Mouse (Mus musculus): ENCODE measurements at regions not wholly inside any gene's neighbourhood (a gene's known extent, or its start where the extent isn't known, plus 50 kb on each side); places are given as distances from the start of the nearest gene placed in this dataset.

DNA sequence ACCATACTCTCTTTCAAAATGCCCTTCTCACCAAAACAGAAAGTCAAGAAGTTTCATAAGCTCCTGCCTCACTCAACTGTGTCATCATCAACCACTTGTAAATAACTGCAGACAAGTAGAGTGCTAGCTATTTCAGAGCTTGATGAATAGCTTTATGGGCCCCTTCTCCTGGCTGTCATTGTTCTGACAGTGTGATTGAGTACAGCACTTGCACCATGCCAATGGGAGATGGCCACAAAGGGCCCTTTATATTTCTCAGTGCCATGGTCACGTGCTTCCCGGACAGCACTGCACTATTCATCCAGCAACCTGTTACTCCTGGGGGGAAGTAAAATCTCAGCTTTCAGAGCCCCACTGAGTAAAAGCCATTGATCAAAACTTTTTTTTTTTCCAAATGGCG is 225.7 kb upstream of the Smc2 start:
- H3K27me3 ChIP-seq (ENCODE audit: control insufficient read depth, insufficient read depth, low read length): no peaks in the 10 kb centered on the region
- H3K4me1 ChIP-seq (ENCODE audit: control insufficient read depth, insufficient read depth, insufficient read length, low read length): no peaks in the 10 kb centered on the region
- no peak for TF ChIP-seq POLR2A (IDR thresholded peaks at IDR 0.05; ENCODE audit: low read depth, low read length)
- TF ChIP-seq CTCF (IDR thresholded peaks at IDR 0.05; ENCODE audit: extremely low read depth, insufficient read length, insufficient replicate concordance, low read depth, low read length): no peak
- WGBS: 68% methylated on average over 3 of the region's 3 CpGs
- H3K4me3 ChIP-seq (ENCODE audit: low read depth, low read length): no peak overlapping the region
- H3K36me3 ChIP-seq (ENCODE audit: control insufficient read depth, insufficient read depth, low read length): no peaks in the 10 kb centered on the region
- no peak overlapping the region for H3K27ac ChIP-seq (ENCODE audit: insufficient read depth, low read depth, low read length)
